Mouse (Mus musculus) CD4-positive, CD25-positive, alpha-beta regulatory T cell, adult 4 months (primary cell): ENCODE data around the gene Frmd4a. TPM values are rescaled to one million over a fixed set of nuclear protein-coding genes. Genes with fewer than 3 reads are reported as not detected.
"Not testable (repeated sequence)": the region's sequence is repeated elsewhere in the genome, so short reads cannot be mapped to it uniquely, and the experiment has no call there.

Experiments used
- ATAC-seq: one replicate; pipeline ENCODE4 v1.8.0; 2017
- polyA plus RNA-seq, 2 experiments: library from polyadenylated mRNA; unstranded; fragments of 100-300 nt; shearing (Covaris generic); gene quantifications; one replicate each; pipeline ENCODE4 v1.2.1; 2017

Frmd4a gene
- polyA plus RNA-seq, 2 experiments from 2014 or later = 1.2 TPM

GRCm38 (mm10) chr2:4223316-4223715, 205.8 kb downstream of the Frmd4a start:
- ATAC-seq = no peak

DNA sequence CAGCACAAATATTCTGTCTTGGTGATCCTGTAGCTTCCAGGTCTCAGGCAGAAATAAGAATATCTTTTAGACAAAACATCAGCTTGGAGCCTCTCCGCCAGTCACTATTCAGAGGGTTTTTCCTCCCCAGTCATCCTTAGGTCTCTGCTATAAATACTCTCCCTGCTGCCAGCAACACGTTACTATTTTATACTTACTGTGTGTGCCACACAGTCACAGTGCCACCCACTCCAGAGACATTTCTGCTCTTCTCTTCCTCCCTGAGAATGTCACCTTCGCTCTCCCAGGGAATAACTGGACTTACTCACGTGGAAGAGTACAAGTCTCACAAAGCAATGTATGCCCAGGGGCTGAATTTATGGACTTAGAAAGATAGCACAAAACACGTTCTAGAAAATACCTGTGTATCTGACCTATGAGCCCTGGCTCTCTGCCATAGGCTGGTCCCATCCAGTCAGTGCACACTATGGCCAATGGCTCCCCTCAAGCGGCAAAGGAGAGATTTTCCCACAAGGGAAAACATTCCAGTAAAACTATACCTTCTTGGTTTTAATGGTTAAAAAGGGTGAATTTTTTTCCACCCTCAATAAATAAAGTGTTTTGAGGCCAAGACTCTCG, 209.5 kb downstream of the Frmd4a start:
- ATAC-seq = no peak

DNA sequence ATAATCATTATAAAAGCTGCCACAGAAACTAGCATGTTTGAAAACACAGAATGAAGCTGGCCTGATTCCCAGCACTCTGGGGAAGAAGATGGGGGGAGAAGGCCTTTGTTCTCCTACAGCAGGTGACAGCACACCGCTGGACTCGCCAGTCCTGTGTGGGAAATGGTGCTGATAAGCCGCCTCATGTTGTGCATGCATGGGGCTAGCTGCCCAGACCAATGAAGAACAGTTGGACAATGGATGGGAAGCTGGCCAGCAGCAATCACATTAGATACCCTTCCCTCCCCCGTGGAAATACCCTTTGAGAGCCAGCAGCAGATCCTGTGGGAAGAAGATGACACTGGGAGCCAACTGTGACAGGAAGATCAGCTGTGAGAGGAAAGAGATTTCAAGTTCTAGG, 210.0 kb downstream of the Frmd4a start:
- no peak for ATAC-seq

GRCm38 (mm10) chr2:4228510-4228909, 211.0 kb downstream of the Frmd4a start:
- ATAC-seq = no peak

DNA sequence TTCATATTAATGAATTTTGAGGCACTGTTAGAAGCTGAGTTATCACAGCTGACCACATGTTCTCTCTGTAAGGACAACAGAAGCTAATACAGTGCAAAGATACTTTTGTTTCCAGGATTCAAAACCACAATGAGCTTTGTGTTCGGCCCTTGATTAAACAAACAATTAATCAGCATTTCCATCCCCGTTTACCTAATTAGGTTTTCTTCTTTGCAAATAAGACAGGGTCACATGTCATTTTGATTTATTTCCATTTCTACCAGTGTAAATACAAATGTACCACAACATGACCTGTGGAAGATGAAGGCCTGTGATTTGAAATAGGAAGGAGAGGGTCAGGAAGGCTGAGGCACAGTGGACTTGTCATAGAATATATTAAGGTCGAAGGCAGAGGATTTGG, 214.8 kb downstream of the Frmd4a start:
- no peak for ATAC-seq

- ATAC-seq = no peak
These were observed 215.3 kb downstream of the Frmd4a start for GRCm38 (mm10) chr2:4232761-4233322.

DNA sequence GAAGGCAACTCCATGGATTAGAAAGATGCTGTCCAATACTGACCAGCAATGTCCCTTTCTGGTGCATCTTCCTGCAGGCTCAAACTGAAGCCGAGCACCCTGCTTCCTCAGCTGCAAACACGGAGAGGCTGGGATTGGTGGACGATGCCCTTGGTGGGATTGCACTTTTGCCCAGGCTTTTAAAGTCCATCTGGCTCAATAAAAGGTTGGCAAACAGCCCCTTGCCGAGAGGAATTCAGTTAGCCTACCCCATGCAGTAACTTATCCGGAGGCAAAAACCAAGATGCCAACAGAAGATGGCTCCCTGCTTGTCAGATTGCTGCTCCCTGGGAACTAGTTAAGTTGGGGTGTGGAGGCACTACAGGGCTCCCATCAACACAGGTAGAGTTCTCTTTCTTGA, 220.2 kb downstream of the Frmd4a start:
- ATAC-seq = no peak

DNA sequence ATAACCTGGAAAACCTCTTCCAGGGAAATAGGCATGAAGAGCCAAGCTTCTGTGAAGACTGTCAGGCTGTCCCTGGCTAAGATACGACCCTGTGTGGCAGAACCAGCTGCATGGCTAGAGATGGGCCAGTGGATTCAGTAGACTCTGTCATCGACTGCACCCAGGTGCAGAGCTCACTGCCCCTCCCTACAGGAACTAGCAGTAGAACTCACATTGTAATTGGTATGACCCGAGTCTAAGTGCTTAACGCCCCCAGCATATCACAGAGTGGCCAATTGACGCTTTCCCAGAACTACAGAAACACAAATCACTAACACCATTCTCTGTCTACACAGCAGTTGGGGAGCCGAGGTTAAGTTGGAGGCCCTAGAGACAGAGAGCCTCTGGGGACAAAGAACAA, 232.2 kb downstream of the Frmd4a start:
- no peak for ATAC-seq

DNA sequence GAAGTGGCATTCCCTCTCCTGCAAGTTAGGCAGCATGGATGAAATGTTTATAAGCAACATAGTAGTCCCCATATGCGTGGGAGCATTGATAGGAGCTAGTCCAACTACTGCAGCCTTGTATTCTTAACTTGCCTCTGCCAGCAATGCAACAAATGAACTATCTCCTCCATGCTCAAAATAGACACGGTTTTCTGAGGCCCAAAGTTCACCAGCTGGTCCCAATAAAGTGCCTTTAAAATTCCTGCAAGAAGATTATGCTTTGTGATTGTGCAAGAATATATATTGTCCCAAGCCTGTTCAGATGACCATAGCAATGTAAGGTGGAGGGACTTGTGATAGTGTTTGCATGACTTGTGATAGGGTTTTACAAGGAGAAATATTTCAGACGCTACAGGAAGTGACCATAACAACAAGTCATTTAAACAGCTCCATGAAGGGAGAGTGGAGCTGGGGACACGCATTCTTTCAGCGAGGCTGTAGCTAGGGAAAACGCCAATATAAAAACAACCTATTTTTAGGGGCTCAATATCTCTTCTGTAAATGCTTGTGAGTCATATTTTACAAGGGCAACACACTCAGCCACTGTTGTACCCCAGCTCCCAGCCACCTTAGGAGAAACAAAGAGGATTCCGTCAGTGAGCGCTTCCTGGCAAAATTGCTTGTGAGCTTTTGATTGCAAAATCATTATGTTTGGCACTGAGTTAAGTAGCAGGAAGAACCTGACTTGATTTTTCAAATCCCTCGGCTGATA, 235.2 kb downstream of the Frmd4a start:
- ATAC-seq = no peak

GRCm38 (mm10) chr2:4253348-4253747, 235.8 kb downstream of the Frmd4a start:
- no peak for ATAC-seq

DNA sequence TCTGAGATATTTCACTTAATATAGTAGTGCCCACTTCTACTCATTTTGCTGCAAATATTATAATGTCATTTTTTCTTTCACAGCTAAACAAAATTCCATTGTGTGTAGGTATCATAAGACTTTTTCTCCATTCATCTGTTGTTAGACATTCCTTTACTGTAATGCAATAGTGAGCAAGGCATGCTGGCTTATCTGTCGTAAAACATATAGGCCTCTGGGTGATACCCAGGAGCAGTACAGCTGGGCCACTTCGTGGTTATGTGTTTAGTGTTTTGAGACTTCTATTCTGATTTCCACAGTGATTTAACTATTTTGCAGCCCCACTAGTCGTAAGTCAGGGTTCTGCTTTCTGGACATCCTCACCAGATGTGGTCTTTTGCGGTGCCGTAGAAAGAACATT, 236.6 kb downstream of the Frmd4a start:
- no peak for ATAC-seq

- no peak for ATAC-seq
These were observed 238.7 kb downstream of the Frmd4a start for GRCm38 (mm10) chr2:4256242-4256641.

DNA sequence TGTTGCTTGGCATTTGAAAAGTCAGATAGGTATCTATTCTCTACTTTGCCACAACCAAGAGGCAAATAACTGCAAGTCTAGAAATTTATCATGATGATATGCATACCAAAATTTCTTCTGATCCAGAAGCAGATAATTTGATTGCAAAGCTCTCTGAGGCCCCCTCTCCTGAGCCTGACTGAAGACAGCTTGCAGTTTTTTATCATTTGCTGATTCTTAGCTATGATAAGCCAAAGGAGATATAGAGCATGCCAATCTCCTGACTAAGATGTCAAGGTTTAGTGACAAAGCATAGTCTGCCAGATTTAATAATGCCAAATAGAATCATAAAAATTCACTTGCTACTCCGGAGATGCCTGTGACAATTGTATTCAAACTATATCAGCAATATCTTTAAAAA, 240.1 kb downstream of the Frmd4a start:
- ATAC-seq = no peak

- ATAC-seq = not testable (repeated sequence)
These were observed 241.3 kb downstream of the Frmd4a start for GRCm38 (mm10) chr2:4258803-4259202.

DNA sequence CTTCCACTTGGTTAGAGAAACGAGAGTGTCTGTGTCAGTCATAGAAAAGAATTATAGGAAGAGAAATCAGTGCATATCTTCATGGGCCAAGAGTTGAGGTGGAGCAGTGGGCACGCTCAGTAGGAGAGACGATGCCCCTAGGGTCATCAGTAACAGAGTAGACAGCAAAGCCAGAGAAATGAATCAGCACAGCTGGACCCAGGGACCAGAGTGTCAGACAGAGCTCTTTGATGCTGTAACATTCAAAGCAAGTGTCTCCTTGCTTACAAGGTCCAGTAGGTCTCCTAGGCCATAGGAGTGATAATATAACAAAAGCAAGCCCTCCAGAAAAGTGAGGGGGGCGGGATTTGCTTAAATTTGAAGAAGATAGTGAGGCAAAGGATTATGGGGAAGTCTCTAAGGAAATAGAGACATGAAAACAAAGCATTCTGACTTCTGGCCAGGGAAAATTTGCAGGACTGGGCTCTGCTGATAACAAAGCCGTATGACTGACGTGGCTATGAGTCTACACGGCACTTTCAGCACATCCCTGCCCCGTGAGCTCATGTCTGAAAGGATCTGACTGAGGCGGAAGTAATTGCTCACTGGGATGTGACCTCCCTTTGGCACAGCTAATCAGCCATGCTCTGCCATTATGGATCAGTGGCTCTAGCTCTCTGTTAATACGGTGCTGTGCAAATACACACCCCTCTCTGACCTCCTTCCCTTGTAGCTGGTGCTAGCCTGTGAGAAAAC, 243.0 kb downstream of the Frmd4a start:
- ATAC-seq = no peak

DNA sequence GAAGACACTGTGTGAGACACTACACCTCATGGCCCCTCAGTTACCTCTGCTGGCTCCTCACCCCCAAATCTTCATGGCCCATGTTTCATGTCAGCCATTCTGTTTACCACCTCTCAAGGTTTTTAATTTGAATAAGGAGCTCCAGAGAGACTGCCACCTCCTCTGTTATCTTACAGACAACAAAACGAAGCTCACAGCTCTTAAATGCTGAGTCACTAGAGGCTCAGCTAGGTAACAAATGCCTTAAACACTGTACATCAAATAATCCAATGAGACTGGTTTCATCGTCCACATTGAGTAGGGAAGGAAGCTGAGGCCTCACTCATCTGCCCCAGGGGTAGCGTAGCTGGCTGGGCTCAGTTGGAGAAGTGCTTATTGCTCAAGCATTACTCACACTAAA, 245.2 kb downstream of the Frmd4a start:
- no peak for ATAC-seq

DNA sequence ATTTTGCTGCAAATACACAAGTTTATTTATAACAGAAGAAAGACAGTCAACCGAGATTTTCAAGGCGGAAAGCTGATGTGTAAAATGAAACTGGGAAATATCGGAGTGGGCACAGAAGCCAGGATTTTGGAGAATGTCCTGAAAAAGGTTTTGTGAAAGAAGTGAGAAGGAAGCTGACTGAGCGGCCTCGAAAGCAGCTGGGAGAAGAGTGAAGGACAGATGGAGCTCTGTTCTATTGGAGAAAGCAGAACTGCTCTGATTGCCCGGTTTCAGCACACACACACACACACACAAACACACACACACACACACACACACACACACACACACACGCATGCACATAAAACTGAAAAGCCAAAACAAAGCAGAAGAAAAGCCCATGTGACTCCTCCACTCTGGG, 249.9 kb downstream of the Frmd4a start:
- no peak for ATAC-seq

DNA sequence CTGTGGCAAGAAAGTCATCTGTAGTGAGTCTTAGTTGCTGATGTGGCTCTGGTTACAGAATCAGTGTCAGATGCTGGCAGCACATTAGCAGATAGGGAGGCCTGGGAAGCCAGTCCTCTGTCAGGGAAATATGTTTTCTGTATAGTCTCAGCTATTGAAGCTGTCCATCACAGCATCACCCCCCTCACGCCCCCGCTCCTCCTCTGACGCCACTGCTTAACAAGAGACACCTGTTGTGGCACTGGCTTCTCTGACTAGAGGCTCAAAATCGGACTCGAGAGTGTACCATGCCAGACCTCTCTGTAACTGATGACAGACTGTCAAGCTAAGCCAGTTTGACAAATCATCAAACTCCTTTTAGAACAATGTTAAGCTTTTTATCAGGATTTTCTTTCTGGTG, 265.3 kb downstream of the Frmd4a start:
- no peak for ATAC-seq

GRCm38 (mm10) chr2:4285693-4286291, 268.3 kb downstream of the Frmd4a start:
- no peak for ATAC-seq

DNA sequence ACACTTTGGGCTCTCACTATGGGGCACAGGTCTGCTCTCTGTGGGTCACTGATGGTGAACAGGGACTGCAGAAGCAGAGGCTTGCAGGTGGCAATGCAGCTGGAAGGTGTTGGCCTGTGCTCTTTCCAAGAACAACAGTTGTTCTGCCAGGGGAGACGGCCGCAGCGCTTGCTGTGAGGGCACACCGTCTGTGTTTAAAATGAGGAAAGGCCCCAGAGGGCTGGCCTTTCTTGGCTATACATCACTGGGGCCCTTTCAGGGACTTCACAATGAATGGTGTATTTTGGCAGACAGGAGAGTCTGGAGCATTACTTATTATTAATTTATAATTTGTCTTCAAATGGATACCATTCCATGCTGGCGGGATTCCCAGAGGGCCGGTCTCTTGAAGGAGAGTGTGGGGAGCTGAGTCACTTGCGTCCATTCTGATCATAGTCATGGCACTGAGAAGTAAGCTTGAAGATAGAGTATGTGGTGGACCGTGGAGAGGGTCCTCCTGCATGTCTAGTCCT, 268.9 kb downstream of the Frmd4a start:
- ATAC-seq = no peak

- no peak for ATAC-seq
These were observed 273.0 kb downstream of the Frmd4a start for GRCm38 (mm10) chr2:4290475-4290874.

GRCm38 (mm10) chr2:4291100-4291499, 273.6 kb downstream of the Frmd4a start:
- no peak for ATAC-seq

GRCm38 (mm10) chr2:4291671-4292070, 274.2 kb downstream of the Frmd4a start:
- ATAC-seq = no peak
